Mouse (Mus musculus): ENCODE data around the gene Vezf1.

The Vezf1 gene

GRCm38 (mm10) chr11:88126306-88126793, 58.3 kb downstream of the Vezf1 start:
- no peak for DNase-seq (ENCODE audit: low spot score in 2 of 2)

GRCm38 (mm10) chr11:88128461-88128860, 60.4 kb downstream of the Vezf1 start:
- DNase-seq (ENCODE audit: low spot score in 2 of 2), result no peak

GRCm38 (mm10) chr11:88129281-88129680, 61.2 kb downstream of the Vezf1 start:
- DNase-seq (ENCODE audit: low spot score in 2 of 2), result no peak

GRCm38 (mm10) chr11:88129935-88130334, 61.9 kb downstream of the Vezf1 start:
- no peak for DNase-seq (ENCODE audit: low spot score in 2 of 2)

DNA sequence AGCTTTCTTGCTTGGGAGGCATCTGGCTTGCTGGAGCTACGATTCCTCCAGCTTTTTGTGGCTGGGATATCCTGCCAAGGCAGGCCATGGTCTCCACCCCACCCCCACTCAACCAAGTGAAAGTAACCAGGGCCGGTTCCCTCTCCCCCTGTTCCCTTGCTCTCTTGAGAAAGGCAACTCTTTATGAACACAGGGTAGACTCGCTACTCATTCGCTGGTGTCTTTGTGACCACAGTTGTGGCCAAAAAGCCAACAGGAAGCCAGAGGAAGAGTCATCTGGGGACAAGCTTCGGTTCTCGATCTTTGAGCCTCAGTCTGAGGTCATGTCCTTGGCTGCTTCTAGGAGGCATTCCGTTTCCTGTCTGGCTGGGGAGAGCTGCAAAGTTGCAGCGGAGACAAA, 63.8 kb downstream of the Vezf1 start:
- DNase-seq (ENCODE audit: low spot score in 2 of 2), result no peak

Data from spleen, postnatal 4 days (tissue).